Mouse (Mus musculus): ENCODE data around the gene Flnb.

Flnb gene

DNA sequence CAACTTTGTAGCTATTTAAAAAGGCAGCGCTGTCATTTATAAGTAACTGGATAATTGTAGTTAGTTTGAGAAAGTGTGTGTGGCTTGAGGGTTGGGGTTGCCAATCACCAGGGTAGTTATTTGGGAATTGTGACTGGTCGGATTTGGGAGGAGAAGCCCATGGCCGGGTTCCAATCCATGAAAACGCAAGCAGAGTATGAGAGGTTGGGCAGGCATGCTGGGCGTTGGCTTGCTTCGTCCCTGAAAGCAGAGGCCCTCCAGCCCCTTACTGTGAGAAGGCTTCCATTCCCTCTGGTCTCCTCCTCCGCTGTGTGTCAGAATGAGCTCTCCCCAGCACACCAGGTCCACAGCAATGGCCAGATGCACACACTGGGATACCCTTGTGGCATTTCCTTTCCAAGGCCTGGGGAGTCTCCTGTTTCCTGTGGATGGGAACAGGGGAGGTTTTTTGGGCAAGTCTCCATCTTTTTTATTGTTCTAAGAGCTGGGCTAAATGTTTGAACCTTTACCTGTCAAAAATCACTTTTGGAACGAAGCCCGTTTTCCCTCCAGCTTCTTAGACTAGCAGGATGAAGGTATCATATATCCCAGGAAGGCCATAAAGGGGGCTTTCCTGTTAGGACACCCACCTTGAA, 46.2 kb downstream of the Flnb start:
- DNase-seq, result no peak

DNA sequence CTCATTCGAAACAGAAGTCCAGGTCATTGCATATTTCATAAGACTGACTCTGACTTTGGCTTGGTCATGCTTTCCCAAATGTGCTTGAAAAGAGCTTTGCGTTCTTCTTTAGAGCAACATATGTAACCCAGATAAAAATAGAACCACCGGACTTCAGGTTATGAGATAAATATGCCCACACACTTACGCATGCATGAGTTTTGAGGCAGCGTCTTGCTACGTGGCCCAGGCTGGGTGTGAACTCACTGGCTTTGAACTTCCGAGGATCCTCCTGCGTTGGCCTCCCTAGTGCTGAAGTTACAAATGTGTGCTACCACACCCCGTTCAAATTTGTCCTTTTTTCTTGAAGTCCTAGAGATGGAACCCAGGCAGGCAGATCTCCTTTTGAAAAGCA, 46.7 kb downstream of the Flnb start:
- no peak for DNase-seq

DNA sequence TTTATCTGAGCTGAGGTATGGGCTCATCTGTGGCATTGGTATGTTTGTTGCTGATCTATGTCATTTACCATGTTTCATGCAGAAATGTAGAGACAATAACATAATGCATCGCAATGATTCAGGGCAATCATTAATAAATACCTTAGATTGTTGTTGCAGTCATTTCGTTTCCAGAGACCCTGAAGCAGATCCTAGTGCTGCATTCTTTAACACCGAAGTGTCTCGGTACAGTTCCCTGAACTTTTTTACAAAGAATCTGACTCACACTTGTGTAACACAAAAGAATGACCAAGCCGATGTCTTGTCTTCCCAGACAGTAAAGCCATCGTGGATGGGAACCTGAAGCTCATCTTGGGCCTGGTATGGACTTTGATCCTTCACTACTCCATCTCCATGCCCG, 49.5 kb downstream of the Flnb start:
- no peak for DNase-seq

DNA sequence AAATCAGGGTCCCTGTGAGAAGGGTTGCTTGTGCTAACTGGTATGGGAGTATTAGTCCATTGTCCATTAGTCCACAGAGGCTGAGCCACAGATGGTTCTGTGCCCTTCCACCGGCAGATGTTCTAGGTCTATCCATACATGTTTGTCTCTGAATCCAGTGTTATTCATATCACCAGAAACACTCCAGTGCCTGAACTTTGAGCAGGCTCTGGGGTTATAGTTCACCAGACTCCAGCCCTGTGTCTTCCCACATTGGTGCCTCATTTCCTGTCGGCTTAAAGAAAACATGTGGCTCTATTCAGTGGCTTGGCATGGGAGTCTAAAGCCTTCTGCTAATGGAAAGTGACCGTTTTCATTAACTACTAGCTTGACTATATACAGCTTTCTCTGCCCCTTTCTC, 50.1 kb downstream of the Flnb start:
- DNase-seq, result no peak

DNA sequence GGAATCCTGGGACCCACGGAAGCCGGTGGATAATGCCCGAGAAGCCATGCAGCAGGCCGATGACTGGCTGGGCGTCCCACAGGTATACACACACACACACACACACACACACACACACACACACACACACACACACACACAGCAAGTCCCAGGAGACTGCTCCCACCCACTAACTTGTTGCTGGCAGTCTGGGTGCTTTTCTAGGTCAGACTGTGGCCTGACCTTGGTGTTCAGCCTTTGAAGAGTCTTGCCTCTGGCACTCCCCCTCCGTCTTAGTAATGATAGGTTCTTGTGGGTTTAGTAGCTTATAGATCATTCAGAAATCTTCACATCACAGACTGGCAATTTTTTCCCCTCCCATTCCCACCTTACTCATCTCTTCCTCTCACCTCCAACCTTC, 52.0 kb downstream of the Flnb start:
- DNase-seq, result no peak

DNA sequence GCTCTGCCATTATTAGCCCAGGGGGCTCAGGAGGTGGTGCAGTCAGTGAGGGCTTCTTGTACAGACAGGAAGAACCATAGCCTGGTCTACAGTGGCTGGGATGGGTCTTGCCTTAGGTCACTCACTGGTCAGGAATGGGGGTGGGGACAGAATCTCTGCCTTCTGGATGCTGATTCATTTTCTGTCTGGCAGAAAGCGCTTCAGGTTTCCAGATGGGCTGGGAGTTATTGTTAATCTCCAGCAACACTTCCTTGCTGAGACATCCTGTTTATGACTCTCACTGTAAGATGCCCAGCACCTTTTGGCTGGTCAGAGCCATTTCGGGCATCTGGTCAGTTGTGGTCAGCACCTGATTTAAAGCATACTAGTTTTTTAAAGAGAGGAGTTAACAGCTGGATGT, 55.8 kb downstream of the Flnb start:
- DNase-seq, result no peak

DNA sequence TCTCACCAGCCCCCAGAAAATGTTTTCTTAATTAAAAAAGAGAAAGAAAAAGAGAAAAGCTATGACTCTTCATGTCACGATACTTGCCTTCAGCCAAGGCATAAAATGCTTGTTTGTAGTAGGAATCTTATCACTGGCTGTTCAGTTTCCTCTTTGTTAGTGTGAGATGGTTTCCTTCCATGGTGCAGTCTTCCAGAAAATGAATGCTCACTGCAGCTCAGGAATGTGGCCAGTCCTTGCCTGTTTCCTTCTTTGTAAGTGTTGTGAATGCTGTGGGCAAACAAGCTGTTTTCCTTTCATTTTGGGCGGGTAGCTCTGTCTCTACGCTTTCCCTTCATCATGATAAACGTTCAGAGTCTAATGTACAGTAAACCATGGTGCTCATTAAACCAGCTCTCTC, 56.7 kb downstream of the Flnb start:
- no peak for DNase-seq

DNA sequence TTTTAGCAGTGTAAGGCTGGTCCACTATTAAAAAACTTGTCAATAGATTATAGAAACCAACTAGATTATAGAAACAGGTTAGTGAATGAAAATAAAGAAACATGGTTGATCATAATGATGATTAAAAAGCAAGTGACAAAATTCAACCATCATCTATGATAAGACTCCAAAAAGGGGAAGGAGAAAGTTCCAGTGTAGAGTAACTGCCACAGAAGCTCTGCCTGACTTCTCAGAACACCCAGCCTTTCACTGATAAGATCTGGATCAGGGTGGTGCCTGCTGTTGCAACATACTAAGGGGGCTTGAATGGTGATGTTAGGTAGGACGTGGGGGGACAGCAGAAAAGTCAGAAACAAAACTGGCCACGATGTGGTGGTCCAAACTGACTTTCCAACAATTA, 60.2 kb downstream of the Flnb start:
- DNase-seq, result no peak

DNA sequence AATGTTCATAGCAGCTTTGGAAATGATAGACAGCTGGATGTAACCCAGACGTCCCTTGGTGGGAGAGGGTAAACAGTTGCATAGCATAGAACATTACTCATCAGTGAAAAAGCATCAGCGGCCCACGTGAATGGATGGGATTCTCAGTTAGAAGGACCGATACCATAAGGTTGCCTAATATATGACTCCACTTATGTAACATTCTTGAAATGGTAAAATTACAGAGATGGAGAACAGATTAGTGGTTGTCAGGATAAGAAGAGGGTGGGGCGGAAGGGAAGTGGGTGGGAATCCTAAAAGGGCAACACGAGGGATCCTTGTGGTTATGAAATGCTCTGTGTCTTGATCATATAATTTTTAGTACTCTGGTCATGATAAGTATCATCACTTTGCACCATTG, 62.6 kb downstream of the Flnb start:
- no peak for DNase-seq

DNA sequence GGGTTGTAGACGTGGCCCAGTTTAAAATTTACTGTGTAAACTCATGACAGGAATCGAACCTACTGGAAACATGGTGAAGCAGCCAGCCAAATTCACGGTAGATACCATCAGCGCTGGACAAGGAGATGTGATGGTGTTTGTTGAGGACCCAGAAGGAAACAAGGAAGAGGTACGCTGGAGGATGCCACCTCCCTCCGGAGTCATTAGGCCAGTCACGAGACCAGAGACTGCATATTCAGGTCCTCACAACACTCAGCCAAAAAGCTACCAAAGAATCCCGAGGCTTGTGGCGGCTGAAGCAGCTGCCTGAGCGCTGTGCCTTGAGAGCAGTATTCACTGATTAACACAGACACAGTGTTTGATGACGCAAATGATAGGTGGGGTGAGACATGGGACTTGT, 63.8 kb downstream of the Flnb start:
- no peak for DNase-seq

DNA sequence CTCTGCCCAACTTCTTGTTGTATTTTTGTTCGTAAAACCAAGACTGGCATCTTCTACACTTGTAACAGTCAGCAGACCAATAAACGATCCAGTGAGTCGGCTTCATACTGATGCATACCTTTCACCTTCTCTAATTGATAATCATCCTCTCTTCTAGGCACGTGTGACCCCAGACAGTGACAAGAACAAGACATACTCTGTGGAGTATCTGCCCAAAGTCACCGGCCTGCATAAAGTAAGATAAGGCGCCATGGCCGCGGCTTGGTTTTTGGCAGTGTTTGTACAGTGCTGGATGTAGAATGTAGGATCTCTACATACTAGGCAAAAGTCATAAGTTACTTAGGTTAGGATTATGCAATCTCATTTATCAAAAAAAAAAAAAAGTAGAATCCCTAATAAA, 64.3 kb downstream of the Flnb start:
- no peak for DNase-seq

DNA sequence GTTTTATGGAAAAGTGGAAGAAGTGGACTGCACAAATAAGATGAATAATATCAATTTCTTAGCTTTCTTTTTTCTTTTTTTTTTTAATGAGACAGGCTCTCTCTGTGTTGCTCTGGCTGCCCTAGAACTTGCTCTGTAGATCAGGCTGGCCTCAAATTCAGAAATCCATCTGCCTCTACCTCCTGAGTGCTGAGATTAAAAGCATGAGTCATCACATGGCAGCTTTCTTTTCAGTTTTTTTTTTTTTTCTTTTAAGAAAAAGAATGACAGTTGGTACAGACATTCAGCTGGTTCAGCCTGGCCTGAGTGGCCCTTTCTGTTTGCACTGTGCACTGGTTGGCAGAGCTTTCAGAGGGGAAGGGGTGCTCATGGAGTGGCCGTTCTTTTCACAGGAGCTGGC, 66.4 kb downstream of the Flnb start:
- no peak for DNase-seq

DNA sequence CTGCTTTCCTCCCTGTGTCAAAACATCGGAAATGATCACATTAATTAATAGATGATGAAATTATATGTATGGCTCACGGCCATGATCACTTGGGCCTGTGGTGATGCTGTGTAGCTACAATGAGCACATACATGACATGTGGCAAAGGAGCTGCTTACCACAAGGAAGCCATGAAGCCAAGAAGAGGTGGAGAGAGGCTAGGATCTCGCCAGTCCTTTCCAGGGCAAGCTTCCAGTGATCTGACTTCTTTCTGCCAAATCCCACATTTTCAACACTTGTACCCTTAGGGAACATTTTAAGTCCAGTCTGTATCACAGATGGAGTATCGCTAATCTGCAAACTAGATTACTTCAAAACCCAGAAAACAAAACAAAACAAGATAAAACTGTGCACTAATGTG, 67.1 kb downstream of the Flnb start:
- DNase-seq, result no peak

DNA sequence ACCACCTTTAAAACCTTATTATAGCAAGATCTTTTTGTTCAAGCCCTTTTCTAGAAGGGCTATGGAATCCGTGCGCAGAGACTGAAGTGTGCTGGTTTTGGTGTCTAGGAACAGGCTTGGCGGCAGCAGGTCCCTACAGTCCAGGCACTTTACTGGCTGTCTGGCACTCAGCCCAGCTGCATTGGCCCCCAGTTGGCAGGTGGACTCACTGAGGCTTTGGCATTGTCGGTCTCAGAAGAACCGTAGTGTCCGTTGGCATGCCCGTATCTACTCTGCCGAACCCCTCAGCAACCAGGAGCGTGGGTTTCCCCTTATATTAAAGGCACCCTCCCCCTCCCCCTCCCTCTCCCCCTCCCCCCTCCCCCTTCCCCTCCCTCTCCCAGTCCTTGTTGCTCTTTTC, 67.8 kb downstream of the Flnb start:
- DNase-seq, result no peak

DNA sequence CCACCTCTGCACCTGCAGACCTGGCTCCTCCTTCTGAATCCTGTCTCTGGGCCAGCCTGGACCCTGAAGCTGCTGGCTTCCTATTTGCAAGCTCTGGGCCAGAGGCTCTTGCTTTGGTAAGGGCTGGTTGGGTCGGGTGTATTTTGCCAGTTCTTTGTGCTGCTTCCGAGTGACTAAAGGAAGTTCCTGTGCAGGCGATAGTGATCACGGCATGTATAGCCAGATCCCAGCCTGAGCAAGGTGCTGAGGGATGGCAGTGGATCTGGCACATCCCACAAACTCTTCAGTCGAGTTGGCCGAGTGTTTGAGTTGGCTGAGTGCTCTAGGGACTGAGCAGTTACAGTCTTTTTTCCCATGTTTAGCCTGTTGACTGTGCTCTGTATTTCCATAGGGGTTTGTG, 68.3 kb downstream of the Flnb start:
- DNase-seq, result no peak

DNA sequence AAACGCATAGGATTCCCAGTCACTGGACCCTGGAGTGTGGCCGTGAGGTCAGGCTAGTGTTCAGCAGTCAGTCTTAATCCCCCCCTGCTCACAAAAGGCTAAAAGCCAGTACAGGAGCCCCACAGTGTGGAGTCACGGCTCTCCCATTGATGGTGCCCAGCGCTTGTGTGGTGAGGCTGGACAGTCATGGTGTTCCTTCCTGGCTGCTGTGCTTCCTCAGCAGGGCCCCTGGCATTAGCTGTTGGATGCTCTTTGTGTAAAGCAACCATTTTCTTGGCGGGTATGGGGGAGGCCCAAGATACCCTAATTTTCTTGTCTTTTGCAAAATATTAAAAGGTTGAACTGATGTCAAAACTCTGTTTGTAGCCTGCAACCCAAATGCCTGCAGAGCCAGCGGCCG, 69.4 kb downstream of the Flnb start:
- DNase-seq, result no peak

DNA sequence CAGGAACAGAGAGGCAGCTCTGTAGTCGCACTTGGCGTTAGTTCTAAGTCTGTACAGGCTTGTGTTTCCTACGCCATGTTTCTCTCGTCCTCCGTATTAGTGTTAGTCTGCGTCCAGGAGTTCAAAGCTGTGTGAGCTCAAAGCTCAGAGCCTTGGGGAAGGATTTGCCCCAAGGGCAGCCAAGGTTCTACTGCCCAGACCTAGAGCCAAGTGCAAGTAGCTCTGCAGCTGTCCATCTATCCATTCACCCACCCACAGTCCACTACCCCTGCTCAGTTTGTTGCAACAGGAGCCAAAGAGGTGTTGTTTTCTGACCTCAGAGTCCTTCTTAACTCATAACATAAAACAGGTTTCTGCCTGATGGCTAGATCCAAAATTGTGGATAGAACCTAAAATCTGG, 70.5 kb downstream of the Flnb start:
- no peak for DNase-seq

DNA sequence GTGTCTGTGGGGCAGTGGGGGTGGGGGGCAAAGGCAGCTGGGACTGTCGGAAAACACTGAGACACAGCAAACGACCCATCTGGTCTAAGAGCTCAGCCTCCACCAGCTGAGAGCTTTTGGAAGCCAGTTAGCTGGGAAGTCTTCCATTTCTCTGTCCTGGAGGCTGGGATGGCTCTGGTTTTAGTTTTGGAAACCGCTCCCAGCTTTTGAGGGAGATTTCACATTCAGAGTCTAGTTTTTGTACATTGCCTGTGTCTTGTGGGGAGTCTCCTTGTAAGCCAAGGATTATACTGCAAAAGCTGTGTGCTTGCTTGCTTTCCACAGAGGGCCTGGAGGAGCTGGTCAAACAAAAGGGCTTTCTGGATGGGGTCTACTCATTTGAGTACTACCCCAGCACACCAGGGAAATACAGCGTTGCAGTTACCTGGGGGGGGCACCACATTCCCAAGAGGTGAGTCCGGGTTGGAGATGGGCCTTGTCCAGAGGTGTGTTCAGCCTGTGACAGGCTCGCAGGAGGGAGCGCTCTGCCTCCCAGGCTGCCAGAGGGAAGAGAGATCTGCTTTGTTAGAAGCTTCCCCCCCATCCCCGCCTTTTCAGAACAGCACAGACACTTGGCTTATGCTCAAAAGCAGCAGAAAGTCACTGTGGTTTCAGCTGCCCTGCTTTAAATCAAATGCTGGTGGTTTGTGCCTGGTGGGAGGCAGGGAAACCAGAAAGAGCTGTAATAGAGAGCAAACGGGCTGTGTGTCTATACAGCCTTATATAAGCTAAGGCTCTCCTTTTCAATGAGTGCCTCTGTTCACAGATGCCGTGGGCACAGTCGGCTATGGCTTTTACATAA, 71.3 kb downstream of the Flnb start:
- DNase-seq, result no peak

DNA sequence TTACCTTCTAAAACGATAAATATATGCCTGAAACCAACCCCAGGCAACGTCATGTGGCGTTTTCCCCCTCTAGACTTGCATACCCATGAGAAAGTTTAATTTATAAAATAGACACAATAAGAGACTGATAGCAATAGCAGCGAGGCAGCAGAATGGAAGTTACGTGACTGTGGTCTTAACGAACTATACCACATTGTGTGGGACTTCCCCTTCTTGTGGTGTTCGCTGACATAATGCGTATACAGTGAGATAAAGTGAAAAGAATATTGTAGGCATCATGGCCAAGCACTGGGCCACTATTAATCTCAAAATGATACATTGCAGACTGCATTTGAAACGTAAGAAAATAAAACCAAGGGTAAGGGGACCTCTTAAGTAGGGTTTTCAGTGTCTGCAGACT, 72.1 kb downstream of the Flnb start:
- no peak for DNase-seq

DNA sequence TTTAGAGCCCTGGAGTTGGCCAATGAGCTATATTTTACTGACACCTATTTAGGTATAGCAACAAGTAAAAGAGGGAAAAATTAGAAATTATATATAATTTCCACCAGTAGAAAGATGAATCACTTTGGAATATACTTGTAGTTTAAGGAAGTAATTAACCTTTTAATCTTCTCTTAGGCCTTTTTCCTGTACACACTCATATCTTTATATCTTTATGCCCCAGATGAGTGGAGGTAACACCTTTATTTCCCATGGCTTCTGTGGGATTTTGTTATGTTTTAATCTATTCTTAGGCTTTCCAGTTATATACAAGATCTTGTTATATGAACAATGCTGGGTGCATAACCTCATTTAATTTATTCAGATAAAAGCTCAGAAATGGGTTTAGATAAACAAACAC, 73.6 kb downstream of the Flnb start:
- no peak for DNase-seq

DNA sequence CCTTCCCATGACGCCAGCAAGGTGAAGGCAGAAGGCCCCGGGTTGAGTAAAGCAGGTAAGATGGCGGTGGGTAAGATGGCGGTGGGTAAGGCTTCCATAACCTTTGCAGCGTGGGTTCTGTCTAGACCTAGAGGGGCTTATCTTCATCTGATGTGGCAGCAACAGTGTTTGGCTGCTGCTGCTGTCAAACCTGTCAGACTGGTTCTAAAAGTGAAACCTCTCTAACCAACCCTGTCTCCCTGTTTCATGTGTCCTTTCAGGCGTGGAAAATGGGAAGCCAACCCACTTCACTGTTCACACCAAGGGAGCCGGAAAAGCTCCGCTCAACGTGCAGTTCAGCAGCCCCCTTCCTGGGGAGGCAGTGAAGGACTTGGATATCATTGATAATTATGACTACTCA, 78.4 kb downstream of the Flnb start:
- no peak for DNase-seq

DNA sequence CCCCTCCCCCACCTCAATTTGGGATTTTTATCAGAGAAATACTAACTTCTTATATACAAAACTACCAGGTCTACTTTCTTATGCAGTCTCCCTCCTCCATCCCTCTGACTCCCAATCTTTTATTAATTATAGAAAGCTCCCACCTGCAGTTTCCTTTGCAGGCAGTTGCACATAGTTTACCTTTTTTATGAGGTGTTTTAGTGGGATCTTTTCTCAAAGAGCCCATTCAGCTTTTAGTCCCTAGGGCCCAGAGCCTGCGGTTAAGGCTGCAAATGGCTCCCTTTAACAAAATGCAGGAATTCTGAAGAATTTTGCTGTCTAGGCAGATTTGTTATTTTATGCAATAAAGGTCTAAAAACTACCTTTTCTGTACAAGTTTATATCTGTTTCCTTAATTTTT, 78.9 kb downstream of the Flnb start:
- no peak for DNase-seq

DNA sequence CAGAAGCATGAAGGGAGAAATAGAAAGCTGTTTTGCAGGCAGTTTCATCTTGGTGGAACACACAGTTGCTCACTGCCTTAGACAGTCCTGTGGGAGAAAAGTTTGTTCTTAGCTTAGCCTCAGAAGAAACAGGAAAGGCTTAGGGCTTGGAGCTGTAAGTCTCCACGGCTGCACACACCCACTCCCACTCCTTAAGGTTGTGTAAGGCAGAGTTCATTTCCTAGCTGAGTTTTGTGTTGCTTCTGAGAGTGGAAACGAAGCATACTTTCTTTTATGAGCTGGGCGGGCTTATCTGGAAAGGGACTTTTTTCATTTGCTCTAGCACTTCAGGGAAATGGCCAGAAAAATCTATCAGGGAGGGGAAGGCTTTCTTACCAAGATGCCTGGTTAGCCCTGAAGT, 82.2 kb downstream of the Flnb start:
- DNase-seq, result no peak

DNA sequence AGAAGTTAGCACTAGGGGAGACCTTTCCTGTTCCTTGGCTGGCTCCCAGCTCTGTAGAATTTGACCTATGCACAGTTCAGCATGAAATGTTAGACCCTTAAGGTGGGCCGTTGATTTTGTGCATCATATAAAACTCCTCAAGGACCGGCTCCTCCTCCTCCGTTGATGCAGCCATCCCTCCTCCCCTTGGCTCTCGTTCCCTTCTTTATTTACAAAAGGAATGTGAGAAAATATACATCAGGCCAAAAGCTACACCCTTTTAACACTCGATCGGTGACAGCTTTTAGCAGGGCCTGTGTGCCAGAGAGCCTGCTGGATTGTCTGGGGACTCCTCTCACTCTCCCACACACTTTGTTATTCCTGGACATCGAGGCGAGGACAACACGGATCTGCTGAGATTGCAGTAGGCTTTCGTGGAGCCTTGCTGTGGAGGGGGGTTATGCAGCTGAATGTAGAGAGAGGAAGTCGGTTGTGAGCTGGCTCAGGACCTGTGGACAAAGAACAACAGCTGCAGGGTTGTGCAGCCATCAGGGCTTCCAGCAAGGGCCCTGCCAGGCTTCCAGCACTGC, 82.8 kb downstream of the Flnb start:
- no peak for DNase-seq

Data from cerebellum, adult 8-10 months (tissue).